ENCODE assay signal across 7 mouse cellular contexts in the genomic region with DNA sequence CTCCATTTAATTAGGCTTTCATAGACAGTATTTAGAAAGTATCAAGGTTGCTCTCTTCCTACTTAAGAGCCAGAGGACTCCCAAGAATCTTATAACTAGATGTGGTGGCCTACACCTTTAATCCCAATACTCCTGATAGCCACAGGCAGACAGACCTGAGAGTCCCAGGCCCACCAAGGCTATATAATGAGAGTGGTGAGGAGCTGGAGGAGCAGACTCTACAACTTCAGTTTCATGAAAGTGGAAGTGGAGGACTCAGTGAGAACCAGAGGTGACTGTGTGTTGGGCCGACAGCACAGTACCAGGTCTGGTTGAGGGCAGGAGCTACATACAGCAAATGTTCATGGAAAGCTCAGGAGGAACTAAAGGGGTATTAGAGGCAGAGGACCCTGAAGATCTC. TPM values are rescaled to one million over a fixed set of nuclear protein-coding genes. Genes with fewer than 3 reads are reported as not detected.
DNase-seq lines count a peak whose midpoint lies in the region; ATAC-seq and TF ChIP-seq lines count a peak whose summit lies in the region.

No protein-coding gene starts in this region.

- H3K36me3 ChIP-seq in forebrain, embryonic 11.5 days (ENCODE audit: control insufficient read depth, insufficient read depth, low read length) = no peaks in the 10 kb centered on the region
- H3K36me3 ChIP-seq in intestine, embryonic 16.5 days (ENCODE audit: control insufficient read depth, insufficient read depth, low read length) = no peaks in the 10 kb centered on the region
- peaks cover 4% of the 10 kb centered on the region; the same call in 1 of the 2 replicates for H3K36me3 ChIP-seq in neural tube, embryonic 12.5 days

- intact Hi-C loops in left cerebral cortex, adult 2 months (cut with DNase I) = loop anchor here (2.0 kb wide), 1 partner anchor 125 kb away; a partner anchor contains a TSS

- TF ChIP-seq CTCF in left cerebral cortex, adult 2 months (IDR thresholded peaks at IDR 0.05) = no peak

- ATAC-seq in forebrain, embryonic 11.5 days (replicated peaks; ENCODE audit: low FRiP score) = peak; percentile 25
- ATAC-seq in intestine, embryonic 16.5 days = peak; percentile 10
- ATAC-seq in neural tube, embryonic 12.5 days (ENCODE audit: low FRiP score, low read depth) = peak; percentile 37
- ATAC-seq in megakaryocyte-erythroid progenitor cell, adult 5-6 weeks (replicated peaks; ENCODE audit: low FRiP score, low TSS enrichment, poor library complexity, severe bottlenecking) = no peak
- ATAC-seq in monocyte, adult 5-6 weeks (replicated peaks; ENCODE audit: insufficient number of reproducible peaks, low FRiP score, low TSS enrichment, poor library complexity, severe bottlenecking) = no peak

- 96% methylated on average over 1 of the region's 1 CpGs for WGBS in forebrain, embryonic 11.5 days
- 97% methylated on average over 1 of the region's 1 CpGs for WGBS in intestine, embryonic 16.5 days
- WGBS in neural tube, embryonic 12.5 days = 96% methylated on average over 1 of the region's 1 CpGs

- DNase-seq in left cerebral cortex, adult 2 months (ENCODE audit: extremely low spot score in 1 of 2, low spot score in 2 of 2) = no peak
- DNase-seq in left cerebral cortex, adult 11 months (ENCODE audit: low spot score) = no peak
- DNase-seq in forebrain, embryonic 11.5 days (ENCODE audit: low spot score) = no peak

- peak overlapping the region; percentile 37; the same call in 1 of the 2 replicates for H3K4me2 ChIP-seq in forebrain, embryonic 11.5 days (ENCODE audit: low read depth, low read length, severe bottlenecking)
- H3K4me2 ChIP-seq in intestine, embryonic 16.5 days (ENCODE audit: low read depth, low read length) = peak overlapping the region; percentile 53
- H3K4me2 ChIP-seq in neural tube, embryonic 12.5 days (replicated peaks) = peak overlapping the region; percentile 50

- H3K4me3 ChIP-seq in left cerebral cortex, adult 2 months = peak overlapping the region; percentile 65
- H3K4me3 ChIP-seq in forebrain, embryonic 11.5 days (ENCODE audit: low read depth, low read length) = peak overlapping the region; percentile 76
- peak overlapping the region; percentile 96 for H3K4me3 ChIP-seq in intestine, embryonic 16.5 days (ENCODE audit: low read length)
- peak overlapping the region; percentile 21 for H3K4me3 ChIP-seq in neural tube, embryonic 12.5 days

- H3K27me3 ChIP-seq in forebrain, embryonic 11.5 days (ENCODE audit: control insufficient read depth, insufficient read depth, low read length) = no peaks in the 10 kb centered on the region
- H3K27me3 ChIP-seq in intestine, embryonic 16.5 days (replicated peaks; ENCODE audit: control insufficient read depth, insufficient read depth, low read length) = no peaks in the 10 kb centered on the region
- H3K27me3 ChIP-seq in neural tube, embryonic 12.5 days (replicated peaks) = no peaks in the 10 kb centered on the region

- H3K9ac ChIP-seq in forebrain, embryonic 11.5 days (ENCODE audit: low read length) = no peak overlapping the region
- H3K9ac ChIP-seq in intestine, embryonic 16.5 days (ENCODE audit: low read depth, low read length) = peak overlapping the region; percentile 4; the same call in 1 of the 2 replicates
- no peak overlapping the region for H3K9ac ChIP-seq in neural tube, embryonic 12.5 days

- no peak overlapping the region for H3K27ac ChIP-seq in left cerebral cortex, adult 2 months
- no peak overlapping the region for H3K27ac ChIP-seq in forebrain, embryonic 11.5 days (ENCODE audit: low read depth, low read length)
- H3K27ac ChIP-seq in intestine, embryonic 16.5 days (ENCODE audit: low read length) = no peak overlapping the region
- H3K27ac ChIP-seq in neural tube, embryonic 12.5 days = no peak overlapping the region

- peaks cover 8% of the 10 kb centered on the region; the same call in 1 of the 2 replicates for H3K4me1 ChIP-seq in forebrain, embryonic 11.5 days (replicated peaks; ENCODE audit: control insufficient read depth, insufficient read depth, low read length)
- H3K4me1 ChIP-seq in intestine, embryonic 16.5 days (ENCODE audit: control insufficient read depth, insufficient read depth, low read length) = peaks cover 7% of the 10 kb centered on the region; the same call in 1 of the 2 replicates
- H3K4me1 ChIP-seq in neural tube, embryonic 12.5 days = peaks cover 9% of the 10 kb centered on the region

- no peaks in the 10 kb centered on the region for H3K9me3 ChIP-seq in forebrain, embryonic 11.5 days (ENCODE audit: control insufficient read depth, low read length)
- H3K9me3 ChIP-seq in intestine, embryonic 16.5 days (ENCODE audit: control insufficient read depth, low read length) = no peaks in the 10 kb centered on the region
- H3K9me3 ChIP-seq in neural tube, embryonic 12.5 days = no peaks in the 10 kb centered on the region

RNA-seq across cellular contexts. Expression of a gene that starts 0.5 kb away (rescaled TPM):
- 100 to 1,000 TPM; 121 to 126 TPM for total RNA-seq in left cerebral cortex, adult 2 months (2021)
- 67.3 and 71.8 TPM in 2 replicates for polyA plus RNA-seq in forebrain, embryonic 11.5 days (2014; fragmentation: Nextera tagmentation; extraction: Ambion mirVana)
- polyA plus RNA-seq in intestine, embryonic 16.5 days (2015; fragmentation: Nextera tagmentation; extraction: Ambion mirVana) = 30.9 and 33.5 TPM in 2 replicates
- polyA plus RNA-seq in neural tube, embryonic 12.5 days (2016; fragmentation: Nextera tagmentation; extraction: Ambion mirVana) = 96.9 and 97.0 TPM in 2 replicates
- 20.2 and 27.5 TPM in 2 replicates for total RNA-seq in megakaryocyte-erythroid progenitor cell, adult 5-6 weeks (2014; fragmentation: Nextera tagmentation)
- total RNA-seq in megakaryocyte-erythroid progenitor cell, adult 5-6 weeks (2017) = 34.3 and 58.5 TPM in 2 replicates
- total RNA-seq in monocyte, adult 5-6 weeks (2017) = 39.9 to 44.9 TPM (median 41.7 TPM) in 3 replicates

Comparison
In these comparisons a context has a peak if more than half of its experiments do, and no peak if none do; other contexts are left out.
1. H3K4me3 ChIP-seq: peak in every context shown above with its lines; median percentile 96 in intestine, embryonic 16.5 days; 76 in forebrain, embryonic 11.5 days; 65 in left cerebral cortex, adult 2 months; 21 in neural tube, embryonic 12.5 days.
2. ATAC-seq: peak in forebrain, embryonic 11.5 days (single experiment), intestine, embryonic 16.5 days (single experiment) and neural tube, embryonic 12.5 days (single experiment); none in megakaryocyte-erythroid progenitor cell, adult 5-6 weeks (single experiment) and monocyte, adult 5-6 weeks (single experiment).
3. Peak in every context shown above with its lines, with median percentiles within 50 percentile points of each other: H3K4me2 ChIP-seq.